Mouse (Mus musculus) neural tube, embryonic 13.5 days (tissue): ENCODE data around the gene St5. TPM values are rescaled to one million over a fixed set of nuclear protein-coding genes. Genes with fewer than 3 reads are reported as not detected.

Experiments used
- ATAC-seq: fragments of 200-750 bp; cut with Nextera tagmentation; 2 replicates; pipeline ENCODE4 v1.8.0; 2017; ENCODE audit warnings: low read depth, mild to moderate bottlenecking, moderate TSS enrichment, moderate library complexity
- H3K27ac ChIP-seq: fragments of 300-500 bp; sonication (generic); replicated peaks from 2 replicates; pipeline ENCODE4 v1.5.1; 2015; ENCODE audit warnings: moderate library complexity, mild to moderate bottlenecking, inconsistent platforms
- H3K27me3 ChIP-seq: fragments of 300-500 bp; sonication (generic); 2 replicates; pipeline ENCODE4 v1.6.1; 2015; ENCODE audit warnings: mild to moderate bottlenecking, inconsistent platforms
- H3K36me3 ChIP-seq: fragments of 300-500 bp; sonication (generic); 2 replicates; pipeline ENCODE4 v1.6.1; 2015; ENCODE audit warnings: mild to moderate bottlenecking, inconsistent platforms
- H3K4me1 ChIP-seq: fragments of 300-500 bp; sonication (generic); replicated peaks from 2 replicates; pipeline ENCODE4 v1.6.1; 2015; ENCODE audit warnings: inconsistent platforms
- H3K4me2 ChIP-seq: fragments of 300-500 bp; sonication (generic); 2 replicates; pipeline ENCODE4 v1.6.1; 2015; ENCODE audit warnings: inconsistent platforms, mild to moderate bottlenecking, moderate library complexity
- H3K4me3 ChIP-seq: fragments of 300-500 bp; sonication (generic); 2 replicates; pipeline ENCODE4 v1.5.1; 2015; ENCODE audit warnings: mild to moderate bottlenecking, inconsistent platforms
- H3K9ac ChIP-seq: fragments of 300-500 bp; sonication (generic); 2 replicates; pipeline ENCODE4 v1.6.1; 2015; ENCODE audit warnings: moderate library complexity, mild to moderate bottlenecking, inconsistent platforms
- H3K9me3 ChIP-seq: fragments of 300-500 bp; sonication (generic); 2 replicates; pipeline ENCODE4 v1.6.1; 2016; ENCODE audit warnings: inconsistent platforms
- WGBS: fragments of 180-500 bp; shearing (Covaris S2); methylation state at CpG from one replicate; pipeline ENCODE4 v1.1.7; 2015; 5-methylcytosine and 5-hydroxymethylcytosine counted together
- polyA plus RNA-seq: library from polyadenylated mRNA; unstranded; fragments of >200 nt; fragmentation: Nextera tagmentation; extraction: Ambion mirVana; gene quantifications from 2 replicates; pipeline ENCODE4 v1.2.1, GENCODE M21; 2015

The St5 gene
- polyA plus RNA-seq, 1 experiment from 2014 or later, result 30.0 TPM

DNA sequence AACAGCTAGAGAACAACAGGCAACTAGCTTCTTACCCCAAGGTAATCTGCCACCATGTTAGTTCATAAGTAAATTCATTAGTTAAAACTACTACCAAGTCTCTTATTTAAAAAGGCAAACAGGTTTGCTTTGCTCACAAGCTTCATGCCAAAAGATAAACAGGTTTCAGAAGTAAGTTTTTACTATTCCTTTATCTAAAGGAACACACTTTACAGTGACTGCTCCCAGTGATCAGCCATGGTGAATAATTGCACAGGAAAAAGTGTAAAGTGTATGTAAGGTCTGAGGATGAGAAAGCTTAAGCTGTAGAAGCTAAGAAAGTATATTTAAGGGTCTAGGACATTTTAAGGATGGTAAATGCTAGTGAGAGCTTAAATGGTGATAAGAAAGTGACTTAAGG is 109.4 kb downstream of the St5 start:
- H3K4me3 ChIP-seq, result no peak overlapping the region
- H3K9ac ChIP-seq, result no peak overlapping the region
- no peak overlapping the region for H3K27ac ChIP-seq
- no peaks in the 10 kb centered on the region for H3K36me3 ChIP-seq
- no peaks in the 10 kb centered on the region for H3K9me3 ChIP-seq
- no peak for ATAC-seq
- H3K4me2 ChIP-seq, result no peak overlapping the region
- H3K4me1 ChIP-seq, result peaks cover 16% of the 10 kb centered on the region; the same call in 1 of the 2 replicates
- H3K27me3 ChIP-seq, result no peaks in the 10 kb centered on the region

DNA sequence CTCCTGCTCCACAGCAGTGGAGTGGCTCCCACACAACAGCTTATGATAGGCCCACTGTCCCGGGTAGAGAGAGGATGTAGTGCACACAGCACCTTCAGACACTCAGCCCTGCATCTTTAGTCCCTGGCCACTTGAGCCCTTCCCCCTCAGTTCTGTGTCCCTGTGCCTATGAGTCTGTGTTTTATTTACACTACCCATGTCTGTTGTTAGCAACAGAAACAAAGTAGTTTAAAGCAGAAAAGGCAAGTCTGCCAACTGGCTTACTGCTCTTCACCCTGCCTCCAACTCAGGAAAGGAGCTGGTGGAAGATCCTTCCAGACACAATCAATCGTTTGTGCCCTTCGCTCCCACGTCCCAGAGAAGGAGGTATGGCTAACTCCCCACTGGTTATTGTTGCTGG is 111.2 kb downstream of the St5 start:
- no peak for ATAC-seq
- H3K27me3 ChIP-seq, result no peaks in the 10 kb centered on the region
- WGBS, result 51% methylated on average over 4 of the region's 4 CpGs

DNA sequence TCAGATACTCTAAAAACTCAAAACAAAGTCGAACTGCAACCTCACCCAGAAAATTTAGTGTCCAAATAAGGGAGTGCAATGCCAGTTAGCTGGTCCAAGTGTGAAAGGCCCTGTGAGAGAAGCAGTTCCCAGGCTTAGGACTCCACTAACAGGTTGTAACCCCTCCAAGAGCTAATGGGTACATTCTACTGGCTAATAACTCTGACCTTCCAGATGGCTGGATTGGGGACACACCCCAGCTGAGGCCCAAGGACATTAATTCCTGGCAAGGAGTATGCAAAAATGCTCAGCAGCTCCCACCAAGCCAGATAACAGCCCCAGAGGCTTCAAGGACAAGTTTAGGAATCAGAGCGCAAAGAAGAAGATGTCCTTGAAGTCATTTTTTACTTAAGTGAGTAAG is 112.8 kb downstream of the St5 start:
- H3K4me2 ChIP-seq, result no peak overlapping the region
- H3K27ac ChIP-seq, result no peak overlapping the region
- H3K9ac ChIP-seq, result no peak overlapping the region
- no peaks in the 10 kb centered on the region for H3K36me3 ChIP-seq
- no peaks in the 10 kb centered on the region for H3K27me3 ChIP-seq
- 88% methylated on average over 2 of the region's 2 CpGs for WGBS
- no peak overlapping the region for H3K4me3 ChIP-seq
- H3K9me3 ChIP-seq, result no peaks in the 10 kb centered on the region
- peaks cover 19% of the 10 kb centered on the region for H3K4me1 ChIP-seq
- ATAC-seq, result no peak

More for the DNA sequence above, 111.2 kb downstream of the St5 start:
- H3K36me3 ChIP-seq, result no peaks in the 10 kb centered on the region
- H3K4me3 ChIP-seq, result no peak overlapping the region
- H3K9me3 ChIP-seq, result no peaks in the 10 kb centered on the region
- no peak overlapping the region for H3K9ac ChIP-seq
- no peak overlapping the region for H3K4me2 ChIP-seq
- H3K27ac ChIP-seq, result no peak overlapping the region
- H3K4me1 ChIP-seq, result peaks cover 16% of the 10 kb centered on the region; the same call in 1 of the 2 replicates

DNA sequence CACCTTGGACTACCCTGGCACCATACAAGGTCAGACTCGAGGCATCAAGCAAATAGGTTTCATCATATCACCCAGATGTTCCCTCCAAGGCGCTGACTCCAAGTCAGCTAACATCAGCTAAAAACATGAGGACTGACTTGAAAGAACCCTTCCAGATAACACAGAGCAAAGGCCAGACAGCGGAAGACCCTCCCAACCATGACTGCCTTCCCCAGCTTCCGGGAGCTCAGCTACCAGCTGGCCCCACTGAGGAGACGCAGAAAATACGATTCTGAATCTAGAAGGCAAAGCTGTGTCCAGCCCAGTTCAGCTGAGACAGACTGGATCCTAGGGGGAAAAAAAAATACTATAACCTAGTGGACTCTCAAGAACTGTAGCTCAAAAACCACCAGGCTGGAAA is 114.4 kb downstream of the St5 start:
- 75% methylated on average over 6 of the region's 6 CpGs for WGBS
- ATAC-seq, result no peak
- Histone ChIP-seq H3K4me1 (peaks cover 25% of the 10 kb centered on the region), H3K27ac (no peak overlapping the region), H3K9ac (no peak overlapping the region), H3K4me2 (no peak overlapping the region), H3K9me3 (no peaks in the 10 kb centered on the region), H3K4me3 (no peak overlapping the region), H3K27me3 (no peaks in the 10 kb centered on the region), H3K36me3 (no peaks in the 10 kb centered on the region)

- no peak overlapping the region for H3K4me3 ChIP-seq
- WGBS, result 89% methylated on average over 8 of the region's 8 CpGs
- H3K9ac ChIP-seq, result no peak overlapping the region
- peaks cover 25% of the 10 kb centered on the region for H3K4me1 ChIP-seq
- H3K27ac ChIP-seq, result no peak overlapping the region
- H3K4me2 ChIP-seq, result no peak overlapping the region
- H3K27me3 ChIP-seq, result no peaks in the 10 kb centered on the region
- no peaks in the 10 kb centered on the region for H3K36me3 ChIP-seq
- H3K9me3 ChIP-seq, result no peaks in the 10 kb centered on the region
- ATAC-seq, result no peak
Observed at GRCm38 (mm10) chr7:109588145-109588544, 115.3 kb downstream of the St5 start.

- Histone ChIP-seq H3K4me1 (peaks cover 31% of the 10 kb centered on the region), H3K9ac (no peak overlapping the region), H3K9me3 (no peaks in the 10 kb centered on the region), H3K4me2 (no peak overlapping the region), H3K27ac (no peak overlapping the region), H3K36me3 (no peaks in the 10 kb centered on the region), H3K27me3 (no peaks in the 10 kb centered on the region), H3K4me3 (no peak overlapping the region)
- WGBS, result 65% methylated on average over 1 of the region's 1 CpGs
- ATAC-seq, result no peak
Observed at GRCm38 (mm10) chr7:109584467-109584866, 118.9 kb downstream of the St5 start.

- Histone ChIP-seq H3K9me3 (no peaks in the 10 kb centered on the region), H3K27ac (peak overlapping the region; percentile 61), H3K36me3 (no peaks in the 10 kb centered on the region), H3K4me1 (peaks cover 60% of the 10 kb centered on the region), H3K27me3 (no peaks in the 10 kb centered on the region), H3K4me3 (no peak overlapping the region), H3K4me2 (no peak overlapping the region), H3K9ac (no peak overlapping the region)
- 44% methylated on average over 4 of the region's 4 CpGs for WGBS
- no peak for ATAC-seq
Observed at GRCm38 (mm10) chr7:109580489-109580888, 122.9 kb downstream of the St5 start.

- no peak overlapping the region for H3K9ac ChIP-seq
- 13% methylated on average over 6 of the region's 6 CpGs for WGBS
- no peak overlapping the region for H3K4me3 ChIP-seq
- H3K4me1 ChIP-seq, result peaks cover 62% of the 10 kb centered on the region
- peak; percentile 91 for ATAC-seq
- H3K27ac ChIP-seq, result peak overlapping the region; percentile 61
- H3K9me3 ChIP-seq, result no peaks in the 10 kb centered on the region
- H3K4me2 ChIP-seq, result peak overlapping the region; percentile 3; the same call in 1 of the 2 replicates
- no peaks in the 10 kb centered on the region for H3K36me3 ChIP-seq
- H3K27me3 ChIP-seq, result no peaks in the 10 kb centered on the region
Observed at GRCm38 (mm10) chr7:109579585-109580307, 123.7 kb downstream of the St5 start.

- Histone ChIP-seq H3K4me1 (peaks cover 58% of the 10 kb centered on the region), H3K9me3 (no peaks in the 10 kb centered on the region), H3K36me3 (no peaks in the 10 kb centered on the region), H3K4me2 (no peak overlapping the region), H3K4me3 (no peak overlapping the region), H3K9ac (no peak overlapping the region), H3K27ac (peak overlapping the region; percentile 61), H3K27me3 (no peaks in the 10 kb centered on the region)
- ATAC-seq, result no peak
- 12% methylated on average over 2 of the region's 2 CpGs for WGBS
Observed at GRCm38 (mm10) chr7:109578880-109579584, 124.4 kb downstream of the St5 start.

DNA sequence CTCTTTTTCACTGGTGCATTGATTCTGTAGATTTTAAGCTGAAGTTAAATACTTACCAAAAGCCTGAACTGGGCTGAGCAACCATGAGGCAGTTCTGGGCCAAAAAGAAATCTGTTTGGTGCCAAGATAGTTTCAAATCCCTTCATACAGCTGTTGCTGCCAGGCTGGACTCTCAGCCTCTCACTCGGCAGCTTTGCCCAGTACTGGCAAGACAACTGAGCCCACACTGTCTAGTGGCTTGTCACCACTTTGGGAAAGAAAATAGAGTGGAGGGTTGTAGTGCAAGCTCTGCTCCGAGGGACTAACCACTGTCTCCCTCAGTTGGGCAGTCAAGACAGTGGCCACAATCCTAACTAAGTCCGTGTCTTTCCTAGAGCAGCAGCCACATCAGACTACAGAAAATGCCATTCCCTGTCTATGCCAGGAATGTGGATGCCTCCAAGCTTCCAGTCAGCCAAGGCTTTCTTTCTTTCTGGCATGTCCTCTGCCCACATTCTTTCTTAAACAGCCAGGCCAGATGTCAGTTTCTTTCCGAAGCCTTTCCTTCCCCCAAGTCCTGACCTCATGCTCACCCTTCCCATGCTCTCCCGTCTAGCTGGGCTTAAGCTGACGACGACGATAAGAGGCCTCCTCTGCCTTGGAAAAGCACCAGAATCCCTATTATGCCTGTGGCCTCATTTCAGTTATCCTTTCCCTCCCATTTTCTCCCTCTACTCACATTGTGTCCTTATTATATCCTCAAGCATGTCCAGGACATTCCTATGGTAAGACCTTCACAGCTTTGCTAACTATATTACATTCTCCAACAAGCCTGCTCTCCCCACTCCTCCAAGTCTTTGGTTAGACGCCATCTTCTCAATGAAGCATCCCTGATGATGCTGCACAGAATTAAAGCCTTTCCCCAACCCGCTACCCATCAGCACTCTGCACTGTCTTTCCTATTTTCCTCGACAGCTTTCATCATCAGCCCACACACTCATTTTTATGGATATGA is 126.8 kb downstream of the St5 start:
- Histone ChIP-seq H3K9ac (no peak overlapping the region), H3K4me1 (peaks cover 52% of the 10 kb centered on the region), H3K36me3 (no peaks in the 10 kb centered on the region), H3K27ac (peak overlapping the region; percentile 70), H3K9me3 (no peaks in the 10 kb centered on the region), H3K4me2 (no peak overlapping the region), H3K4me3 (no peak overlapping the region), H3K27me3 (no peaks in the 10 kb centered on the region)
- 57% methylated on average over 11 of the region's 11 CpGs for WGBS
- ATAC-seq, result no peak

DNA sequence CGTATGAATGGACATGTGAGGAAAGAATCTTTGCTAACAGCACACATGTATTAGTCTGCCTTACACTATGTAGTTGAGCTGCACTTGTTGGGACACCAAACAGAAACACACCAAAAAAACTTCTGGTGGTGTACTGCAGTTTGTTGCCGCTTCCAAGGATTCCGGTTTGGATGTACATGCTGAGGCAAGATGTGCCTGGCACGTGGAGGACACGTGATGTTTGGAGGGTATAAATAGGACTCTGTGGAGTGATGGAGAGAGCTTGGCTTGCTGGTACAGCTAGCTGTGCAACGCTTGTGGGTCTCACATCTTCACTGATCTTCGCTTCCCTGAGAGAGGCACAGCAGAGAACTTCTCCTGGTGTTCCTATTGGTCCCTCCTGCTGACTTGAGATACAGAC is 129.2 kb downstream of the St5 start:
- 91% methylated on average over 7 of the region's 7 CpGs for WGBS

DNA sequence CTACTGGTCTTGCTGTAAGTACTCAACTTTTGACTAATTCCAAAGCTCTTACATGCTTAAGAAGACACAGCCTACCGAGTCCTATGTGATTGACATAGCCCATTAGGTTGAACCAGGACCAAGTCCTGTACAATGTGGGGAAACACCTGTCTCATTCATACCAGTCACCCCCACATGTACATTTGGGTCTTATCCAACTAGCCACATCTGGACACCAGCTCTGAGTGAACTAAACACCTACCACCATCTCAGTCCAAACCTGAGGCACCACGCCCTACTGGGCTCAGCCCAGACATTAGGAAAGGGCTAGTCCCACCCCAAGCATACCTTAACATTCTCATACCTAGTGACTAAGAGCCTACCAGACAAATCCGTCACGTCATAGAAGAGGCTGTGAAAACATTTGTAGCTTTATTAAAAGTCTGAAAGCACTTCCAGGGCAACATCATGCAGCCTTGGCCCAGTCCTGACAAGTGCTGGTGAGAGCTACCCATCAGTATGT is 135.0 kb downstream of the St5 start:
- H3K9me3 ChIP-seq, result no peaks in the 10 kb centered on the region
- ATAC-seq, result no peak
- no peak overlapping the region for H3K27ac ChIP-seq
- H3K4me1 ChIP-seq, result peaks cover 8% of the 10 kb centered on the region
- 94% methylated on average over 4 of the region's 4 CpGs for WGBS
- no peaks in the 10 kb centered on the region for H3K27me3 ChIP-seq
- no peaks in the 10 kb centered on the region for H3K36me3 ChIP-seq
- no peak overlapping the region for H3K4me2 ChIP-seq
- no peak overlapping the region for H3K4me3 ChIP-seq
- H3K9ac ChIP-seq, result no peak overlapping the region

More for the DNA sequence above, 129.2 kb downstream of the St5 start:
- no peak overlapping the region for H3K4me3 ChIP-seq
- H3K36me3 ChIP-seq, result no peaks in the 10 kb centered on the region
- H3K9ac ChIP-seq, result no peak overlapping the region
- ATAC-seq, result no peak
- H3K9me3 ChIP-seq, result no peaks in the 10 kb centered on the region
- H3K4me2 ChIP-seq, result no peak overlapping the region
- peaks cover 36% of the 10 kb centered on the region for H3K4me1 ChIP-seq
- no peak overlapping the region for H3K27ac ChIP-seq
- H3K27me3 ChIP-seq, result no peaks in the 10 kb centered on the region
